Mouse (Mus musculus) adrenal gland, adult 2 months (tissue): Measurements from ENCODE around the gene Arfgap3. TPM values are rescaled to one million over a fixed set of nuclear protein-coding genes. Genes with fewer than 3 reads are reported as not detected.
"Not testable (repeated sequence)": the region's sequence is repeated elsewhere in the genome, so short reads cannot be mapped to it uniquely, and the experiment has no call there.

Experiments used
- DNase-seq: peaks from one replicate; pipeline ENCODE4 v3.0.0; 2021
- polyA plus RNA-seq: library from polyadenylated mRNA; depleted of rRNA; stranded (reverse); fragments of >200 nt; gene quantifications from 2 replicates; pipeline ENCODE4 v1.2.3, GENCODE M21; 2012
- total RNA-seq, 2 experiments: library from RNA; stranded (reverse); gene quantifications; 2 replicates each; pipeline ENCODE4 v1.2.3; 2021

Arfgap3 gene
- total and polyA plus RNA-seq, 3 experiments, result 14.7 to 32.4 (median 23.6) TPM

DNA sequence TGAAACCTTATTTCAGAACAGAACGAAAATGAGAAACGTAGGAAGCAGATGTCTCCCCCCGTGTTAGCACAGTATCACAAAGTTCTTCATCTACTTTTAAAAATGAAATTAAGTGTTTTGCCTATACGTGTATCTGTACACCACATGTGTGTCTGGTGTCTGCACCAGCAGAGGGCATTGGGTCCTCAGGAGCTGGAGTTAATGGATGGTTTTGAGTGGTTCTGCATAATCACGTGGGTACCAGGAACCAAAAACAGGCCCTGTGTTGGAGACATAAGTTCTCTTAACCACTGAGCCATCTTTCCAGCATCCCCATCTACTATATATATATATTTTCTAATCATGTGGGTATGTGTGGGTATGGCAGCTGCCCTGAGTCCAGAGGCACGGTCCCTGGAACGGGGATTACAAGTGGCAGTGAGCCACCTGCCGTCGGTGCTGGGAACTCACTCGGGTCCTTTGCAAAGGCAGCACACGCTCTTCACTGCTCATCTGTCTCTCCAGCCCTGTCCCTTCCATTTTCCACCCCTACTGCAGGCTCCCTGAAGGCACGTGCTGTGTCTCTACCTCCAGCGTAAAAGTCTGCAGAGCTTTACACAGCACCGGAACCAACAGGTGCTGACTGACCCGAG, 4.0 kb downstream of the Arfgap3 start:
- no peak for DNase-seq

DNA sequence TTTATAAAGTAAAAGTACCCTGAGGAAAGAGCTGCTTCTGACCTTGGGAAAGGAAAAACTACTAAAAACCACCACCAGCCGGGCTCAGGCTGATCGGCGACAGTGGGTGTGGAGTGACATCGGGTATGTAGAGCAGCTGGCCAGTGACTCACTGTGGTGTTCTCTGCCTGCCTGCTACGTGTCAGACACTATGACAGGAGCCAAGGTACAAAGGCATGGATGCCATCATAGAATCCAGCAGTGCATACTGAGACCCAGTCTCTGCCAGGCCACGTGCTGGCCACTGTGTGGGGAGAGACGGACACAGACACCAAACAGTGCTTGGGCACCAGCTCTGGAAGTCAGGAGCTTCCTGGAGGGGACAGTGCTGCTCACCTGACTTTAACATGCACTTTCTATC, 5.1 kb downstream of the Arfgap3 start:
- peak; percentile 60 for DNase-seq

- no peak for DNase-seq
These were observed 5.9 kb downstream of the Arfgap3 start for GRCm38 (mm10) chr15:83344157-83344556.

DNA sequence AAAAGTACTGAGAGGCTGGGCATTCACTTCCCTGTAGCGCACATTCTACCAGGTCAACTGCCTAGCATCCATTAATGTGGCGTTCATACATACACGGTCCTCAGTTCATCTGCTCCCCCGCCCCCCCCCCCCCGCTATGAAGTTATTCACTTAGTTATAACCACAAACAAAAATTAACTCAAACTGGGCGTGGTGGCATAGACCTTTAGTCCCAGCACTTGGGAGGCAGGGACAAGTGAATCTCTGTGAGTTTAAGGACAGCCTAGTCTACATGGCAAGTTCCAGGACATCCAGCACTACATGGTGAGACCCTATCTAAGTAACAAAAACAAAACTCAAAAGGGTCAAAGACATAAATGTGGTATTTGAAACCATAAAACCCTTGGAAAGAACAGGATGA, 11.1 kb downstream of the Arfgap3 start:
- no peak for DNase-seq

- no peak for DNase-seq
These were observed 11.9 kb downstream of the Arfgap3 start for GRCm38 (mm10) chr15:83337903-83338870.

- peak; percentile 27 for DNase-seq
These were observed 17.7 kb downstream of the Arfgap3 start for GRCm38 (mm10) chr15:83332373-83332772.

DNA sequence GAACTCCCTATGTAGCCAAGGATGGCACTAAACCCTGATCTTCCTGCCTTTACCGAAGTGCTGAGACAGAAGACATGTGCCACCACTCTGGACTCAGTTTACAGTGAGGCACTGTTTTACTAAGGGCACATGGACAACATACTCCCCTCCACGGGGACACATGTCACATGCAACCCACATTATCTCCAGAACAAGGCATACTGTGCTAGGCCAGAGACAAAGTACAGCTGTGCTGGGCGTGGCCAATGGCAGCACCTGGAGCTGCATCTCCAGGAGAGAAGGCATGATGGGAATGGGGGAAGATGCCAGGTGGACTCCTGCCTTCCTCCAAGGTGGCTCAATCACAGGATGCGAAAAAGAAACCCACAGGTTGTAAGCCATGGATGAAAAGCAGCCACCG, 21.1 kb downstream of the Arfgap3 start:
- DNase-seq, result no peak

- no peak for DNase-seq
These were observed 27.0 kb downstream of the Arfgap3 start for GRCm38 (mm10) chr15:83323071-83323470.

- no peak for DNase-seq
These were observed 35.1 kb downstream of the Arfgap3 start for GRCm38 (mm10) chr15:83314914-83315313.

DNA sequence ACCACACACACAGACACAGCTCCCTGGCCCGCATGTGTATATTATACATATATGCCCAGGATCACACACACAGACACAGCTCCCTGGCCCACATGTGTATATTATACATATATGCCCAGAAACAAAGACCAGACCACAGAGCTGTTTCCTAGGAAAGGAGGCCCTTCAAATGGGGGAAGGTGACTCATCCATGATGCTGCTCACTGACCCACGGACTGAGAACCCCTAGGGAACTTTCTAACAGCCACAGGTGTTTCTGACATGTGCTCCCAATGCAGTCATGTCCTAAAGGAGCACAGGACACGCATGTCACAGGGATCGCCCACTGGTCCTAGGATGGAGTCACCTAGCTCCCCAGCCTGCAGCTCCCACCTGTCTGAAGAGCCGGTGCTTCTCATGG, 40.2 kb downstream of the Arfgap3 start:
- no peak for DNase-seq

DNA sequence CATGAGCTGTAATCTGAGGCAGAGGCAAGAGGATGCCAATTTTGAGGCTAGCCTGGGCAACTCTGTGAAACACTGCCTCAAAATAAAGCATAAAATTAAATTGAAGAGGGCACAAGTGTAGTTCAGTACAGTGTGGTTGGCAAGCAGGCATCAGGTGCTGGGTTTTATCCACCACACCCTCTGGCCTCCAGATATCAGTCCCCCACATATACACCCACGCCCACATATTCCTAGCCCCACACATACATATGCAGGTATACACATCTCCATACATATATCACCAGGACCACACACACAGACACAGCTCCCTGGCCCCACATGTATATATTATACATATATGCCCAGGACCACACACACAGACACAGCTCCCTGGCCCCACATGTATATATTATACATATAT, 41.3 kb downstream of the Arfgap3 start:
- DNase-seq, result not testable (repeated sequence)

DNA sequence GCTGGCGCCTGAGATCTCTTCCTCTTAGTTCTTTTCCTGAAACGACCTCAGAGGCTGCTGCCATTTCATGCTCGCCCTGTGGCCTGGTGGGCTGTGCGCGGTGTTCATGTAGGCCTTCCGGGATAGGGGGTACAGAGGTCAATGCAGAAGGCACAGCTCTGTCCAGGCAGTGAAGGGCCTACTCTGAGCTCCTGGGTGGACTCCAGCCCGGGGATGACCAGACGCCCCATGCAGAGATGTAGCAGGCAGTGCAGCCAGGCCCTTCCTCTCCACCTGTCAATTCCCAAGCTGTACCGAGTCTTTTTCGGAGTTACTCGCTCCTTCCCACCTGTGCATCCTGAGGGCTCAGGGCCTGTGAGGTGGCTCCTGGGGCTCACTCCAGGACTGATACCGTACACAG, 43.9 kb downstream of the Arfgap3 start:
- no peak for DNase-seq

DNA sequence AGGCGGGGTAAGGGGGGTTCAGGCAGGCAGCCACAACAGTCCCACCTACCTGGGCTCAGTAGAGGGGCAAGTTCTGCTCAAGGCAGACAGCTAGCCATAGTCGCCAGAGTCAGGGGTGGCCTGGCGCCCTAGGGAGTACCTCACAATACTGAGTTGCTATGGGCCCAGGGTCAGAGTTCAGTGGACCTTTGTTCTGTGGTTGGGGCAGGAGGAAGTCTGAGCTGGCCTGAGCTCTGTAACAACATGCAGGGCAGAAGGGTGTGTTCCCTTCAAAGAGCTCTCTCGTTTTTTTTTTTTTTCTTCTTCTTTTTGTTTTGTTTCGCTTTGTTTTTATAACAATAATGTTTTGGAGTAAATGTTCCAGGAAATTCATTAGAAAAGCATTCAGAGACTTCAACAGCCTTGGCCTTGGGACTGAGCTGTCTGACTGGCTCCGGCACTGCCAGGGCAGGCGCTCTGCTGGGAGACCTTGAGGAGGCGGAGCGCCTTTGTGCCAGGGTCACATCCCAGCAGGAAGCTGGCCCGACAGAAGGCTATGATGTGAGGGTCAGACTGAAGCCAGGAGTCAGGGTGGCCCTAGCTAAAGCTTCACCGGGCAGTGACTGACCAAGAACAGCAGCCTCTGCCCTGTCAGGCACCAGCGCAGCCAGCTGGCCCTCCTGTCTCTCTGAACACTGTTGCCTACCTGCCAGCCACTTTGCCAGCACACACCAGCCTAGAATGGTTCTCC, 44.7 kb downstream of the Arfgap3 start:
- DNase-seq, result peak; percentile 96

- DNase-seq, result no peak
These were observed 45.2 kb downstream of the Arfgap3 start for GRCm38 (mm10) chr15:83304804-83305191.

GRCm38 (mm10) chr15:83303656-83304484, 46.2 kb downstream of the Arfgap3 start:
- DNase-seq, result peak; percentile 89

- DNase-seq, result peak; percentile 35
These were observed 50.0 kb downstream of the Arfgap3 start for GRCm38 (mm10) chr15:83299916-83300582.

DNA sequence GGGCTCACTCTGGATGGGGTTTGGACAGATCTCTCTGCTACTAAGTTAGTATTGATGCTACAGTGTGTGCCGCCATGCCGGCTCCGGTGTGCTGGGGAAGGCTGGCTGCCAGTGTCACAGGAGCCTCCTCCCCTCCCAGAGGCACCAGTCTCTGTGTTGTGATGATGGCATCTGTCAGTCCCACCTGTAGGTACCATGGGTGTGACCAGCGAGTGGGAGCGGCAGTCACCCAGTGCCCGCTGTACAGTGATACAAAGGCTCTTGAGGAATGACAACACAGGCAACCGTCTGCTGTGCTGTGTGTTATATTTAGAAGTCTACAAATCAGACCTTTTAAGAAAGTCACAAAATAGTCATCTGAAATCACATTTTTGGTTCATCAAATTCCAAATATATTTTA, 50.6 kb downstream of the Arfgap3 start:
- no peak for DNase-seq

- DNase-seq, result no peak
These were observed 51.2 kb downstream of the Arfgap3 start for GRCm38 (mm10) chr15:83298810-83299209.

- DNase-seq, result no peak
These were observed 51.7 kb downstream of the Arfgap3 start for GRCm38 (mm10) chr15:83298313-83298712.

GRCm38 (mm10) chr15:83296771-83297311, 53.2 kb downstream of the Arfgap3 start:
- DNase-seq, result no peak

GRCm38 (mm10) chr15:83296050-83296449, 54.0 kb downstream of the Arfgap3 start:
- DNase-seq, result no peak
